Mouse (Mus musculus) heart, adult 9 months (tissue): ENCODE data around the gene Ubtf.

Experiments used
- DNase-seq, 2 experiments: peaks; one replicate each; pipeline ENCODE4 v3.0.0; 2022; ENCODE audit warnings: low spot score in 2 of 2

Ubtf gene

GRCm38 (mm10) chr11:102317901-102318575 lies 1.5 kb downstream of the Ubtf start:
- DNase-seq = peak; percentile 74

- peak; percentile 48 to 56 for DNase-seq
Measured at GRCm38 (mm10) chr11:102317298-102317900, 2.1 kb downstream of the Ubtf start.

- peak; percentile 90 to 93 for DNase-seq
Measured at GRCm38 (mm10) chr11:102316572-102317297, 2.8 kb downstream of the Ubtf start.

GRCm38 (mm10) chr11:102315690-102316571 lies 3.6 kb downstream of the Ubtf start:
- DNase-seq = no peak

GRCm38 (mm10) chr11:102314321-102314720 lies 5.2 kb downstream of the Ubtf start:
- no peak for DNase-seq

- no peak for DNase-seq
Measured at GRCm38 (mm10) chr11:102312586-102312985, 7.0 kb downstream of the Ubtf start.

GRCm38 (mm10) chr11:102311966-102312365 lies 7.6 kb downstream of the Ubtf start:
- no peak for DNase-seq

GRCm38 (mm10) chr11:102310768-102311695 lies 8.5 kb downstream of the Ubtf start:
- DNase-seq = no peak

- DNase-seq = no peak
Measured at GRCm38 (mm10) chr11:102309821-102310617, 9.5 kb downstream of the Ubtf start.

GRCm38 (mm10) chr11:102308979-102309378 lies 10.6 kb downstream of the Ubtf start:
- peak; percentile 96 to 97 for DNase-seq

- no peak for DNase-seq
Measured at GRCm38 (mm10) chr11:102308104-102308503, 11.4 kb downstream of the Ubtf start.

GRCm38 (mm10) chr11:102305359-102305758 lies 14.2 kb downstream of the Ubtf start:
- DNase-seq = no peak

GRCm38 (mm10) chr11:102304141-102304540 lies 15.4 kb downstream of the Ubtf start:
- no peak for DNase-seq

- DNase-seq = no peak
Measured at GRCm38 (mm10) chr11:102299839-102300238, 19.7 kb downstream of the Ubtf start.

- DNase-seq = no peak
Measured at GRCm38 (mm10) chr11:102297577-102298556, 21.7 kb downstream of the Ubtf start.

GRCm38 (mm10) chr11:102296491-102297472 lies 22.8 kb downstream of the Ubtf start, which contains the start of gene Atxn7l3:
Gene Atxn7l3 (minus strand): TSS chr11:102296631.
- peak; percentile 98 for DNase-seq
